Mouse (Mus musculus) layer of hippocampus, adult 2 months (tissue): ENCODE results near the gene 2210010C04Rik. TPM values are rescaled to one million over a fixed set of nuclear protein-coding genes. Genes with fewer than 3 reads are reported as not detected.
A peak's percentile ranks its signal among the peaks of the same experiment; 100 is the strongest.
"Not testable (repeated sequence)": the region's sequence is repeated elsewhere in the genome, so short reads cannot be mapped to it uniquely, and the experiment has no call there.

Source experiments
- DNase-seq, 2 experiments: peaks; one replicate each; pipeline ENCODE4 v3.0.0; 2022; ENCODE audit warnings: low spot score in 2 of 2
- H3K27ac ChIP-seq: fragments of 200-600 bp; 2 replicates; pipeline ENCODE4 v1.8.1; 2022
- H3K4me3 ChIP-seq: fragments of 200-600 bp; 2 replicates; pipeline ENCODE4 v1.8.1; 2022; ENCODE audit warnings: mild to moderate bottlenecking
- CTCF ChIP-seq: fragments of 200-600 bp; conservative IDR thresholded peaks from 2 replicates; pipeline ENCODE4 v1.8.1; 2022; ENCODE audit warnings: antibody characterized with exemption, mild to moderate bottlenecking, moderate library complexity
- total RNA-seq, 2 experiments: library from RNA; stranded (reverse); gene quantifications; 2 replicates each; pipeline ENCODE4 v1.2.3; 2021

Gene 2210010C04Rik
- total RNA-seq, 2 experiments from 2014 or later: not detected

DNA sequence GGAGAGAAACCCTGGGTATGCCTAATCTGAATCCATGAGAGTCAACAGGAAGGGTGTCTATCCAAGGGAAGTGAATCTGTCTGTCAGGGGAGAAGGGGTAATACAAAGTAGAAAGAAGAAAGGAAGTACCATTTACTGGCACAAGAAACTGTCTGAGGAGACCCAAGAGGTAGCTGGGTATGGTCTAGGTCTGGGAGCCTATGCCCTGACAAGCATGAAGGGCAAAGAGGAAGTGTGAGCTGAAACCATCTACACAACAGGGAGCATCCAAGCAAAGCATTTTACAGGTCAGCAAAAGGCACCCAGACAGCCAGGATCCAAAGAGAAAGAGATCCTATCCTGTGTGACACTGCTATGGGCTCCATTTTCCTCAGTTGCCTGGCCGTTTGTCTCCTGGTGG lies 11.9 kb upstream of the 2210010C04Rik start:
- no peak overlapping the region for H3K4me3 ChIP-seq
- no peak overlapping the region for H3K27ac ChIP-seq
- TF ChIP-seq CTCF: no peak
- DNase-seq: no peak

- DNase-seq: no peak
- peak; percentile 48 for TF ChIP-seq CTCF
- Histone ChIP-seq H3K4me3 (no peak overlapping the region), H3K27ac (no peak overlapping the region)
Measured at GRCm38 (mm10) chr6:41046553-41046952, 11.2 kb upstream of the 2210010C04Rik start.

DNA sequence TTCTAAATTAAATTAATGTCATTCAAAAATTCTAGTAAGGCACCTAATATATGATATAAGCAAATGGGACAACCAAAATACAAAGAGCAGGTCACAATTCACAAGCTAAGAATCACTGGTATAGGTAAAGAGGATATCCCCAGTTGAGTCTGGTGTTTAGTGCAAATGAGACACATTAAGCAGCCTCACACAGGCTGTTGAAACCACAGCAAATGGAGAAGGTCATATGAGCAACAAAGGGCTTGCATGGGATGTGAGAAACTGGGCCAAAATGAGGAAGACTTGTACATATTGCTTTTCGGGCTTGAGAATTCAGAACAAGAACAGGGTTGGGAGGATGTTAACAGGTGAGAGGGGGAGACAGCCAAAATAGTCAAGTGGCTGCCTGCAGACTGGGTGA lies 9.4 kb upstream of the 2210010C04Rik start:
- no peak overlapping the region for H3K4me3 ChIP-seq
- no peak for DNase-seq
- H3K27ac ChIP-seq: no peak overlapping the region
- no peak for TF ChIP-seq CTCF

DNA sequence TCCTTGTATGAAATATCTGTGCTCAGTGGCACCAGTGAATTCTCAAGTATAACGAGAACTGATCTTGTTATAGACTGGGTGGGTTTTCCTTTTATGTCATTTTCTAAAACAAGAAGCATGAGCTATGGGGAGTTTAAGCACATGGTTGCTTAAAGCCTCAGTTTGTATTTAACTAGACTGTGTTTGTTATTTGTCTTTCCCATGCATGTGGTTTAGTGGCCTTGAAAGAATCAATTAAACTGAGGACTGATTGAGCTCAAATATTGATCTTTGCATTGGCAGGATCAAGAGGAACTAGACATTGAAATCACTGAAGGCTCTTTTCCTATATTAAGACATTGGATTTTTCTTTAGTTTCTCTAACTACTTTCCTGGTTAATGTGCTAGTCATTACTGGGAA lies 9.0 kb upstream of the 2210010C04Rik start:
- H3K27ac ChIP-seq: no peak overlapping the region
- no peak for TF ChIP-seq CTCF
- DNase-seq: no peak
- H3K4me3 ChIP-seq: no peak overlapping the region

GRCm38 (mm10) chr6:41032802-41033201 lies 2.5 kb downstream of the 2210010C04Rik start:
- no peak overlapping the region for H3K27ac ChIP-seq
- no peak for DNase-seq
- no peak for TF ChIP-seq CTCF
- no peak overlapping the region for H3K4me3 ChIP-seq

GRCm38 (mm10) chr6:41032231-41032630 lies 3.1 kb downstream of the 2210010C04Rik start:
- no peak for TF ChIP-seq CTCF
- DNase-seq: no peak
- H3K4me3 ChIP-seq: no peak overlapping the region
- no peak overlapping the region for H3K27ac ChIP-seq

GRCm38 (mm10) chr6:41030821-41031220 lies 4.5 kb downstream of the 2210010C04Rik start:
- TF ChIP-seq CTCF: no peak
- H3K4me3 ChIP-seq: no peak overlapping the region
- DNase-seq: no peak
- no peak overlapping the region for H3K27ac ChIP-seq

GRCm38 (mm10) chr6:41027053-41027452 lies 8.3 kb downstream of the 2210010C04Rik start:
- Histone ChIP-seq H3K27ac (no peak overlapping the region), H3K4me3 (no peak overlapping the region)
- DNase-seq: no peak
- no peak for TF ChIP-seq CTCF

GRCm38 (mm10) chr6:41025873-41026650 lies 9.2 kb downstream of the 2210010C04Rik start:
- DNase-seq: no peak
- Histone ChIP-seq H3K27ac (no peak overlapping the region), H3K4me3 (no peak overlapping the region)
- no peak for TF ChIP-seq CTCF

GRCm38 (mm10) chr6:41019140-41019539 lies 16.2 kb downstream of the 2210010C04Rik start:
- Histone ChIP-seq H3K27ac (no peak overlapping the region), H3K4me3 (no peak overlapping the region)
- TF ChIP-seq CTCF: no peak
- no peak for DNase-seq

DNA sequence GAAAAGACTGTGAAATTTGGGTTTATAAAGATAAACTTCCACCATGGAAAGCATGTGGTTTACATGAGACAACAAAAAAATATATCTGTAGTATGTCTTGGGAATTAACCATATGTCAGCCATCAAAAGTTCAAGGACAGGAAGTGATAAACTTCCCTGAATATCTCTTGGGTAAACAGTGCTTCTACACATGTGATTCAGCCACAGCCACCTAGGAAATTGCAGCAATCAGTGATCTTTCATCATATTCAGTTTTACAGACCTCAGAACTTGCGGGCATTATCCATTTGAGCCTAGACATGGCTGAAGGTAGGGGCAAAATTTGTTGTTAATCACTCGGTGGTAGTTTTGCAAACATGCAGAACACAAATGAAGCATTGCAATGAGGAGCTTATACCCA lies 16.7 kb downstream of the 2210010C04Rik start:
- Histone ChIP-seq H3K4me3 (no peak overlapping the region), H3K27ac (no peak overlapping the region)
- TF ChIP-seq CTCF: no peak
- no peak for DNase-seq

DNA sequence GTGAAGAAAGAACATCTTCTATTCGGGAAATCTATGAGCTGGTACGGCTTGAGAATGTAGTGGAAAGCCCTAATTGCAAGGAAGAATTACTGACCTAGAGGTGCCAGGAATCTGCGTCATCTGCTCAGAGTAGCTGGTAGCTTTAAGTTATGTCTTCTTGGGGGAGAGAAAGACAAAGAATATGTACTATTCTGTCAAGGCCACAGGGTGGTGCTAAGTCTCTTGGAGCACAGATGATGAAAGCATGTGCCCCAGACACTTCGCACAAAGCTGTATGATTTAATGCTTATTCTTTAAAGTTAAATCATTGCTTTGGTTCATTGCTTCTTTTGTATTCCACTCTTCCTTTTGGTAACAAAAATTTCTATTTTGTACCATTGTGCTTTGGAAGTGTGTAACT lies 20.2 kb downstream of the 2210010C04Rik start:
- Histone ChIP-seq H3K27ac (no peak overlapping the region), H3K4me3 (no peak overlapping the region)
- DNase-seq: no peak
- peak; percentile 51 for TF ChIP-seq CTCF

DNA sequence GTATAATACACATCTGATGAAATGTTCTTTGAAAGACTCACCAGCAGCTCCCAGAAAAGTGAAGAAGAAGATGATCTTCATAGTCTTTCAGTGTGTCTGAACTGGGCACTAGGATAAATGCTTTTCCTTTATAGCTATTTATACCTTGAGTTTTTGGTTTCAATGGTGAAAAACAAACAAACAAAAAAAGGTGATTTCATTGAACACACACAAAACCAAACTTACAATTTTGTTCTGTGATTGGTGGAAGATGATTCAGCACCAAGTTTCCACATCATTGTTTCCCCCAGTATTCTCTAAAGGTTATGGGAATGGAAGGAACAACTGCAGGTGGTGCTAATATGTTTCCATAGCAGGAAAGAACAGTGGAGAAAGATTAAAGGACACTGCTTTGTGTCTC lies 35.9 kb downstream of the 2210010C04Rik start, which contains the start of gene Gm2663:
Gene Gm2663 (minus strand): TSS at position 101 of the 400 bp plus-strand sequence.
- H3K4me3 ChIP-seq, DNase-seq, H3K27ac ChIP-seq: not testable (repeated sequence)

Other genes with a start within 250 kb of the 2210010C04Rik start
- gene Moxd2, start 148.0 kb downstream of the 2210010C04Rik start, total RNA-seq: not detected
- gene Prss58, start 135.1 kb downstream of the 2210010C04Rik start, total RNA-seq: not detected
- not detected for gene 1700074P13Rik, start 95.0 kb downstream of the 2210010C04Rik start, total RNA-seq
- gene Gm4744, start 83.6 kb downstream of the 2210010C04Rik start, total RNA-seq: not detected
- gene 1810009J06Rik, start 70.8 kb downstream of the 2210010C04Rik start, total RNA-seq: not detected
- not detected for gene Gm2663, start 36.0 kb downstream of the 2210010C04Rik start, total RNA-seq